Mouse (Mus musculus) embryo, embryonic 10.5 days (tissue): ENCODE data around the gene Glis3.

Experiments used
- DNase-seq: peaks from one replicate; pipeline ENCODE4 v3.0.0-alpha.2; 2015; ENCODE audit warnings: low spot score

Glis3 gene

GRCm38 (mm10) chr19:28533576-28533975 lies 146.3 kb downstream of the Glis3 start:
- DNase-seq, result no peak

GRCm38 (mm10) chr19:28531750-28532149 lies 148.1 kb downstream of the Glis3 start:
- DNase-seq, result no peak

- DNase-seq, result peak; percentile 59
Measured at GRCm38 (mm10) chr19:28530846-28531245, 149.0 kb downstream of the Glis3 start.

GRCm38 (mm10) chr19:28529006-28529405 lies 150.9 kb downstream of the Glis3 start:
- DNase-seq, result no peak

- DNase-seq, result no peak
Measured at GRCm38 (mm10) chr19:28527446-28527845, 152.4 kb downstream of the Glis3 start.

- DNase-seq, result no peak
Measured at GRCm38 (mm10) chr19:28525331-28525730, 154.5 kb downstream of the Glis3 start.

GRCm38 (mm10) chr19:28522289-28522688 lies 157.6 kb downstream of the Glis3 start:
- no peak for DNase-seq

- DNase-seq, result no peak
Measured at GRCm38 (mm10) chr19:28520761-28521181, 159.1 kb downstream of the Glis3 start.

- DNase-seq, result no peak
Measured at GRCm38 (mm10) chr19:28520128-28520745, 159.6 kb downstream of the Glis3 start.

GRCm38 (mm10) chr19:28519296-28519695 lies 160.6 kb downstream of the Glis3 start:
- DNase-seq, result no peak

GRCm38 (mm10) chr19:28518846-28519245 lies 161.0 kb downstream of the Glis3 start:
- no peak for DNase-seq

GRCm38 (mm10) chr19:28518266-28518665 lies 161.6 kb downstream of the Glis3 start:
- DNase-seq, result no peak

- peak; percentile 22 for DNase-seq
Measured at GRCm38 (mm10) chr19:28517464-28518080, 162.3 kb downstream of the Glis3 start.

GRCm38 (mm10) chr19:28516487-28516886 lies 163.4 kb downstream of the Glis3 start:
- DNase-seq, result no peak

- DNase-seq, result no peak
Measured at GRCm38 (mm10) chr19:28512475-28512874, 167.4 kb downstream of the Glis3 start.

- no peak for DNase-seq
Measured at GRCm38 (mm10) chr19:28511910-28512309, 168.0 kb downstream of the Glis3 start.

- DNase-seq, result no peak
Measured at GRCm38 (mm10) chr19:28505376-28505775, 174.5 kb downstream of the Glis3 start.

- no peak for DNase-seq
Measured at GRCm38 (mm10) chr19:28503011-28503410, 176.9 kb downstream of the Glis3 start.

GRCm38 (mm10) chr19:28500975-28501374 lies 178.9 kb downstream of the Glis3 start:
- no peak for DNase-seq

- no peak for DNase-seq
Measured at GRCm38 (mm10) chr19:28500505-28500904, 179.4 kb downstream of the Glis3 start.

GRCm38 (mm10) chr19:28499786-28500185 lies 180.1 kb downstream of the Glis3 start:
- no peak for DNase-seq

- no peak for DNase-seq
Measured at GRCm38 (mm10) chr19:28495926-28496325, 184.0 kb downstream of the Glis3 start.

GRCm38 (mm10) chr19:28493605-28494260 lies 186.1 kb downstream of the Glis3 start:
- no peak for DNase-seq
